Mouse (Mus musculus) limb, embryonic 15.5 days (tissue): ENCODE results near the gene Ciart. TPM values are rescaled to one million over a fixed set of nuclear protein-coding genes. Genes with fewer than 3 reads are reported as not detected.
"Not testable (repeated sequence)": the region's sequence is repeated elsewhere in the genome, so short reads cannot be mapped to it uniquely, and the experiment has no call there.

Source experiments
- ATAC-seq: fragments of 200-750 bp; cut with Nextera tagmentation; 2 replicates; pipeline ENCODE4 v1.8.0; 2017; ENCODE audit warnings: low read depth, moderate TSS enrichment; ENCODE audit not compliant: insufficient number of reproducible peaks, low FRiP score, low TSS enrichment
- H3K27ac ChIP-seq: fragments of 300-500 bp; sonication (generic); 2 replicates; pipeline ENCODE4 v1.5.1; 2015; ENCODE audit warnings: moderate library complexity, mild to moderate bottlenecking, inconsistent platforms
- H3K27me3 ChIP-seq: fragments of 300-500 bp; sonication (generic); 2 replicates; pipeline ENCODE4 v1.6.1; 2015; ENCODE audit warnings: inconsistent platforms
- H3K36me3 ChIP-seq: fragments of 300-500 bp; sonication (generic); 2 replicates; pipeline ENCODE4 v1.6.1; 2015; ENCODE audit warnings: inconsistent platforms
- H3K4me1 ChIP-seq: fragments of 300-500 bp; sonication (generic); 2 replicates; pipeline ENCODE4 v1.6.1; 2015; ENCODE audit warnings: inconsistent platforms
- H3K4me2 ChIP-seq: fragments of 300-500 bp; sonication (generic); 2 replicates; pipeline ENCODE4 v1.6.1; 2015; ENCODE audit warnings: mild to moderate bottlenecking, inconsistent platforms
- H3K4me3 ChIP-seq: fragments of 300-500 bp; sonication (generic); 2 replicates; pipeline ENCODE4 v1.5.1; 2015; ENCODE audit warnings: mild to moderate bottlenecking, inconsistent platforms
- H3K9ac ChIP-seq: fragments of 300-500 bp; sonication (generic); 2 replicates; pipeline ENCODE4 v1.6.1; 2015; ENCODE audit warnings: inconsistent platforms
- H3K9me3 ChIP-seq: fragments of 300-500 bp; sonication (generic); 2 replicates; pipeline ENCODE4 v1.6.1; 2016; ENCODE audit warnings: inconsistent platforms
- WGBS: fragments of 180-500 bp; shearing (Covaris S2); methylation state at CpG from one replicate; pipeline ENCODE4 v1.1.7; 2015; 5-methylcytosine and 5-hydroxymethylcytosine counted together
- polyA plus RNA-seq: library from polyadenylated mRNA; unstranded; fragments of >200 nt; fragmentation: Nextera tagmentation; extraction: Ambion mirVana; gene quantifications from 2 replicates; pipeline ENCODE4 v1.2.1, GENCODE M21; 2015

Ciart gene
- polyA plus RNA-seq, 1 experiment from 2014 or later = 11.9 TPM

DNA sequence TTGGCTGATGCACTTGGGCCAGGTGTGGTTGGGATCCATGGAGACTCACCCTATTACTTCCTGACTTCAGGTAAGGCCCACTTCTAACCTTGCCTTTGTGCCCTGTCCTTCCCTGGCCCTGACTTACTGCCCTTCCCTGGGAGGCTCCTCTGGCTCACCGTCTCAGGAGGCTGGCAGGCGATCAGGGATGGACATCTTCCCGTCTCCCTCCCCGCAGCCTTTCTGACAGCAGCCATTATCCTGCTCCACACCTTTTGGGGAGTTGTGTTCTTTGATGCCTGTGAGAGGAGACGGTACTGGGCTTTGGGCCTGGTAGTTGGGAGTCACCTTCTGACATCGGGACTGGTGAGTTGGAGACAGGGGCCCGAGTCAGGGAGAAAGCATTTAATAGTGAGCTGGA is 13.4 kb upstream of the Ciart start:
- not testable (repeated sequence) for ATAC-seq, H3K9me3 ChIP-seq, H3K27me3 ChIP-seq, H3K4me3 ChIP-seq, H3K9ac ChIP-seq, H3K27ac ChIP-seq, H3K4me2 ChIP-seq
- 79% methylated on average over 7 of the region's 7 CpGs for WGBS
- peaks cover 16% of the 10 kb centered on the region for H3K36me3 ChIP-seq
- H3K4me1 ChIP-seq = peaks cover 28% of the 10 kb centered on the region

GRCm38 (mm10) chr3:95894317-95895160 is 12.5 kb upstream of the Ciart start:
- H3K4me3 ChIP-seq = peak overlapping the region; percentile 65
- H3K36me3 ChIP-seq = peaks cover 16% of the 10 kb centered on the region
- peaks cover 30% of the 10 kb centered on the region for H3K4me1 ChIP-seq
- H3K4me2 ChIP-seq = peak overlapping the region; percentile 45
- no peaks in the 10 kb centered on the region for H3K9me3 ChIP-seq
- ATAC-seq = no peak
- peak overlapping the region; percentile 26 for H3K9ac ChIP-seq
- H3K27me3 ChIP-seq = no peaks in the 10 kb centered on the region
- 6% methylated on average over 16 of the region's 16 CpGs for WGBS
- peak overlapping the region; percentile 77 for H3K27ac ChIP-seq

- peaks cover 16% of the 10 kb centered on the region for H3K36me3 ChIP-seq
- H3K4me3 ChIP-seq = peak within 1 kb of the TSS; percentile 65
- WGBS = under 1% methylated on average over 26 of the region's 43 CpGs
- peak; percentile 98 for ATAC-seq
- not testable (repeated sequence) for H3K27me3 ChIP-seq, H3K9me3 ChIP-seq
- H3K27ac ChIP-seq = peak within 1 kb of the TSS; percentile 80
- H3K4me2 ChIP-seq = peak within 1 kb of the TSS; percentile 57
- peaks cover 30% of the 10 kb centered on the region for H3K4me1 ChIP-seq
- peak within 1 kb of the TSS; percentile 26 for H3K9ac ChIP-seq
Measured at GRCm38 (mm10) chr3:95893606-95894316, 11.7 kb upstream of the Ciart start, which contains the start of gene Aph1a. Gene Aph1a, plus strand, starts transcription at chr3:95893969.

DNA sequence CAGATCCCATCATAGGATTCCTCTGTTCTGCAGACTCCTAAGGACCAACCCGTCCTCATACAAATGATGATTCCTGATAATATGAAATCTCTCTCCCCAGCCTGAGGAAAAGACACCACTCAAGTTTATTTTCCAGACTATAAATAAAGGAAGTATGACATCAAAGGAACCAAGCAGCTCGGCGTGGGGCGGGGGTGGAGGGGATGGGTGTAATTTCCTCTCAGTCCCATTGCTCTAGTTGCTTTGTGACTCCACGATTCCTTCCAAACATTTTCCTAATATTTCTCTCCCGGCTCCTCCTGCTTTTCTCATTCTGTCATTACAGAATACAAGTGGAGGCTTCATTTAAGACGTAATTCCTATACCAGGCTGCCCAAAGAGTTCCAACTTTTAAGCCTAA is 11.1 kb upstream of the Ciart start:
- no peaks in the 10 kb centered on the region for H3K9me3 ChIP-seq
- H3K27me3 ChIP-seq = no peaks in the 10 kb centered on the region
- no peak for ATAC-seq
- H3K4me3 ChIP-seq = peak overlapping the region; percentile 65
- peak overlapping the region; percentile 7; the same call in 1 of the 2 replicates for H3K9ac ChIP-seq
- peaks cover 11% of the 10 kb centered on the region for H3K36me3 ChIP-seq
- H3K27ac ChIP-seq = peak overlapping the region; percentile 80
- peaks cover 30% of the 10 kb centered on the region for H3K4me1 ChIP-seq
- WGBS = 11% methylated on average over 7 of the region's 7 CpGs
- peak overlapping the region; percentile 57 for H3K4me2 ChIP-seq

DNA sequence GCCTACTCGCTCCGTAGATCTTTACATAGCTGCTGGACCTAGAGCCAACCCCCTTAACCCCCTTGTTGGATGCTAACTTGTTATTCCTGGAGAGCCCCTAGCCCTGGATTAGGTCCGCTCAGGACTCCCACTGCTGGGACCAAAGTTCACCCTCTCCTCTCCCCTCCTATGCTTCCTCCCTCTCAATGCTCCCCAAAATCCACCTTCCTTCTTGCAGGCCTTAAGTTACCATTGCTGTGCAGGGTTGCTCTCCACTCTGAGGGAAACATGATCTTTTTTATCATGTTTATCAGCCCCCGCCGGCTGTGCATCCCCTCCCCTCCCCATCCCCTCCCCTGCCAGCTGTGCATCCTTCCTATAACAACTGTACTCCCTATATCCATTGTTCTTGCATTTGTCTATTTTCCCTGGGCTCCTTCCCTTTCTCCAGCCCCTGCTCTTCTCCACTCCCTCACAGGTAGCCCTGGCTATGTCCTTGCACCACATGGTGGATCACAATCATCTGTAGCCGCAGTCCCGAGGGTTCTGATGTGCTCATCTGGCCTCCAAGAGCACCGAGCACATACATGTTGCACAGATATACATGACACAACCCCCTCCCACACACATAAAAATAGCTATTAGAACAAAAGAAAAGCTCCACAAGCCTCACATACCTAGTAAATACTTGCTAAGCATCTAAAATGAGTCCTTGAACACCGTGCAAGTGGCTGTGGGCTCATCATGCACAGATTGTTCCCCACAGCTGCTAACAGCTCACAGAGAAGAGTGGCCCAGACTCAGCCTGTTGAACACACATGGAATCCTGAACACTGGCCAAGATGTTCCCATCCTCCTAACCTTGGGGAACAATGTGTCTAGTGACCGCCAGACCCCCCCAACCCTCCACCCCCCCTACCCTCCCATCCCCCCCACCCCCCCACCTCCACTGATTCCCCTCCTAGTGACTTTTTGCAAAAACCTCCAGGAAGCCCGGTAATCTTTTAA is 10.3 kb upstream of the Ciart start:
- 33% methylated on average over 11 of the region's 11 CpGs for WGBS
- H3K36me3 ChIP-seq = peaks cover 4% of the 10 kb centered on the region; the same call in 1 of the 2 replicates
- H3K27ac ChIP-seq = peak overlapping the region; percentile 77
- H3K4me1 ChIP-seq = peaks cover 30% of the 10 kb centered on the region
- ATAC-seq = 0 out of 2 replicates have a peak, but pooled peaks have one; percentile 6
- no peaks in the 10 kb centered on the region for H3K27me3 ChIP-seq
- H3K9me3 ChIP-seq = no peaks in the 10 kb centered on the region
- peak overlapping the region; percentile 30 for H3K4me3 ChIP-seq
- peak overlapping the region; percentile 34 for H3K4me2 ChIP-seq
- no peak overlapping the region for H3K9ac ChIP-seq

- peaks cover 3% of the 10 kb centered on the region; the same call in 1 of the 2 replicates for H3K36me3 ChIP-seq
- H3K27me3 ChIP-seq = no peaks in the 10 kb centered on the region
- peak within 1 kb of the TSS; percentile 77 for H3K27ac ChIP-seq
- peaks cover 30% of the 10 kb centered on the region for H3K4me1 ChIP-seq
- H3K4me3 ChIP-seq = peak within 1 kb of the TSS; percentile 30
- H3K9ac ChIP-seq = no peak within 1 kb of the TSS
- no peak for ATAC-seq
- peak within 1 kb of the TSS; percentile 34 for H3K4me2 ChIP-seq
- 27% methylated on average over 12 of the region's 12 CpGs for WGBS
- no peaks in the 10 kb centered on the region for H3K9me3 ChIP-seq
Measured at GRCm38 (mm10) chr3:95891211-95892065, 9.4 kb upstream of the Ciart start, which contains the start of gene BC028528. Gene BC028528, minus strand, starts transcription at chr3:95892005.

DNA sequence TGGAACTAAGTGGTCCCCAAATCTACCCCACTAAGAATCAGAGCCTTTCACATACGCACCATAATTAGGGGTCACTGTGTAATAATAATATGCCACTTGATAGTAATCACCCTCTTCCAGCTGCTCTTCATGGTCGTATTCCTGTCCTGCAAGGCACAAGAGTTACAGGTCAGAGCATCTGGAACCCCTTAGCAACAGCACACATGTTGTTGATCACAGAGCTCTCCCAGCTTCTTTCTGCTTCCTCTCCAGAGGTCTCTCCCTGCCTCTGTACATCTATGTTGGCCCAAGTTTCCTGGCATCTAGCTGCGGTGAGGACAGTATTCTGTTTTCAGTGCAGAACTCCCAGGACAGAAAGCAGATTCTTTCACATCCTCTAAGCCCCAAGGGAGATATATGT is 7.6 kb upstream of the Ciart start:
- 21% methylated on average over 3 of the region's 3 CpGs for WGBS
- no peak overlapping the region for H3K27ac ChIP-seq

GRCm38 (mm10) chr3:95887596-95887995 is 5.5 kb upstream of the Ciart start:
- Histone ChIP-seq H3K36me3 (no peaks in the 10 kb centered on the region), H3K27me3 (no peaks in the 10 kb centered on the region), H3K9me3 (no peaks in the 10 kb centered on the region), H3K4me1 (peaks cover 22% of the 10 kb centered on the region), H3K4me2 (no peak overlapping the region), H3K27ac (no peak overlapping the region), H3K9ac (no peak overlapping the region), H3K4me3 (no peak overlapping the region)
- ATAC-seq = no peak
- 73% methylated on average over 4 of the region's 4 CpGs for WGBS

More for the DNA sequence above, 7.6 kb upstream of the Ciart start:
- H3K9me3 ChIP-seq = no peaks in the 10 kb centered on the region
- ATAC-seq = no peak
- H3K36me3 ChIP-seq = no peaks in the 10 kb centered on the region
- H3K4me2 ChIP-seq = no peak overlapping the region
- peaks cover 23% of the 10 kb centered on the region for H3K4me1 ChIP-seq
- H3K27me3 ChIP-seq = no peaks in the 10 kb centered on the region
- no peak overlapping the region for H3K4me3 ChIP-seq
- no peak overlapping the region for H3K9ac ChIP-seq

- Histone ChIP-seq H3K4me1 (peaks cover 15% of the 10 kb centered on the region), H3K9me3 (no peaks in the 10 kb centered on the region), H3K27ac (no peak overlapping the region), H3K27me3 (no peaks in the 10 kb centered on the region), H3K4me2 (no peak overlapping the region), H3K4me3 (no peak overlapping the region), H3K9ac (no peak overlapping the region), H3K36me3 (no peaks in the 10 kb centered on the region)
- WGBS = 60% methylated on average over 5 of the region's 5 CpGs
- no peak for ATAC-seq
Measured at GRCm38 (mm10) chr3:95884400-95884799, 2.3 kb upstream of the Ciart start.

GRCm38 (mm10) chr3:95882816-95883425 is 870 bp upstream of the Ciart start:
- H3K4me1 ChIP-seq = peaks cover 15% of the 10 kb centered on the region
- WGBS = 3% methylated on average over 24 of the region's 24 CpGs
- no peaks in the 10 kb centered on the region for H3K9me3 ChIP-seq
- H3K4me3 ChIP-seq = peak overlapping the region; percentile 50
- peak overlapping the region; percentile 92 for H3K4me2 ChIP-seq
- H3K9ac ChIP-seq = peak overlapping the region; percentile 18; the same call in 1 of the 2 replicates
- peak overlapping the region; percentile 70; the same call in 1 of the 2 replicates for H3K27ac ChIP-seq
- no peaks in the 10 kb centered on the region for H3K27me3 ChIP-seq
- ATAC-seq = no peak
- no peaks in the 10 kb centered on the region for H3K36me3 ChIP-seq
